Mouse (Mus musculus) Patski (cell line): Measurements from ENCODE around the gene Ttc13. TPM values are rescaled to one million over a fixed set of nuclear protein-coding genes. Genes with fewer than 3 reads are reported as not detected.

ENCODE experiments used
- ATAC-seq: fragments of 100-300 bp; one replicate; pipeline ENCODE4 v1.8.0; 2021
- CTCF ChIA-PET: fragments of 350-600 bp; sonication (Branson Sonifier 250); formaldehyde crosslinking; loops from one replicate; lab custom pipeline; 2022; ENCODE audit warnings: inconsistent platforms; lab: Charles Lee
- POLR2A ChIA-PET: fragments of 350-600 bp; sonication (Branson Sonifier 250); formaldehyde crosslinking; loops from one replicate; lab custom pipeline; 2022; ENCODE audit warnings: antibody characterized with exemption, inconsistent platforms; lab: Charles Lee
- DNase-seq: peaks from one replicate; pipeline ENCODE4 v3.0.0-alpha.2; 2011; ENCODE audit warnings: low read depth, low spot score
- H3K27me3 ChIP-seq: fragments of 371-371 bp; one replicate; pipeline ENCODE4 v1.5.1; 2021
- CTCF ChIP-seq: fragments of 100-300 bp; IDR thresholded peaks from one replicate; pipeline ENCODE4 v1.5.1; 2021
- in situ Hi-C: fragments of 300-500 bp; cut with MboI; formaldehyde crosslinking; loops from 3 replicates; pipeline ENCODE4 v1.11.1; 2018; ENCODE audit warnings: low pct_unique_long_range_greater_than_20kb, mixed read lengths
- polyA plus RNA-seq: library from polyadenylated mRNA; unstranded; gene quantifications from one replicate; pipeline ENCODE4 v1.2.3, GENCODE M21; 2021

The Ttc13 gene
- polyA plus RNA-seq, 1 experiment from 2014 or later: 77.7 TPM

- no peak for TF ChIP-seq CTCF
- ChIA-PET CTCF (no interaction called here), POLR2A (interaction anchor here (1.0 kb wide), 1 partner anchor 14 kb away, joined by 3 read pairs; no protein-coding TSS in a partner anchor)
- in situ Hi-C loops: no loop called here
- DNase-seq (no peak), ATAC-seq (no peak)
- no peaks in the 10 kb centered on the region for H3K27me3 ChIP-seq
Measured at GRCm38 (mm10) chr8:124704376-124704775, 17.4 kb downstream of the Ttc13 start.

GRCm38 (mm10) chr8:124703526-124703925, 18.3 kb downstream of the Ttc13 start:
- ChIA-PET CTCF (interaction anchor here (1.0 kb wide), 1 partner anchor 18 kb away, joined by 4 read pairs; no protein-coding TSS in a partner anchor), POLR2A (no interaction called here)
- ATAC-seq (no peak), DNase-seq (no peak)
- in situ Hi-C loops: no loop called here
- H3K27me3 ChIP-seq: no peaks in the 10 kb centered on the region
- no peak for TF ChIP-seq CTCF

GRCm38 (mm10) chr8:124702183-124702582, 19.6 kb downstream of the Ttc13 start:
- ATAC-seq (peak; percentile 44), DNase-seq (no peak)
- no peaks in the 10 kb centered on the region for H3K27me3 ChIP-seq
- ChIA-PET CTCF (no interaction called here), POLR2A (interaction anchor here (0.6 kb wide), 1 partner anchor 8 kb away, joined by 5 read pairs; no protein-coding TSS in a partner anchor)
- TF ChIP-seq CTCF: no peak
- in situ Hi-C loops: no loop called here

GRCm38 (mm10) chr8:124701023-124701422, 20.8 kb downstream of the Ttc13 start:
- no peak for TF ChIP-seq CTCF
- in situ Hi-C loops: no loop called here
- no peaks in the 10 kb centered on the region for H3K27me3 ChIP-seq
- ChIA-PET CTCF (no interaction called here), POLR2A (no interaction called here)
- ATAC-seq (no peak), DNase-seq (no peak)

- ATAC-seq: no peak
- no peak for DNase-seq
- CTCF ChIA-PET: no interaction called here
- in situ Hi-C loops: no loop called here
- POLR2A ChIA-PET: no interaction called here
- H3K27me3 ChIP-seq: no peaks in the 10 kb centered on the region
- no peak for TF ChIP-seq CTCF
Measured at GRCm38 (mm10) chr8:124700271-124700670, 21.5 kb downstream of the Ttc13 start.

- TF ChIP-seq CTCF: no peak
- DNase-seq (no peak), ATAC-seq (no peak)
- in situ Hi-C loops: no loop called here
- ChIA-PET POLR2A (no interaction called here), CTCF (no interaction called here)
- no peaks in the 10 kb centered on the region for H3K27me3 ChIP-seq
Measured at GRCm38 (mm10) chr8:124695424-124696100, 26.2 kb downstream of the Ttc13 start.

GRCm38 (mm10) chr8:124691706-124692105, 30.1 kb downstream of the Ttc13 start:
- POLR2A ChIA-PET: no interaction called here
- H3K27me3 ChIP-seq: no peaks in the 10 kb centered on the region
- CTCF ChIA-PET: interaction anchor here (1.0 kb wide), 1 partner anchor 15 kb away, joined by 3 read pairs; no protein-coding TSS in a partner anchor
- no peak for TF ChIP-seq CTCF
- ATAC-seq (no peak), DNase-seq (no peak)
- in situ Hi-C loops: no loop called here

- in situ Hi-C loops: no loop called here
- ChIA-PET POLR2A (no interaction called here), CTCF (interaction anchor here (1.1 to 1.3 kb wide), 2 partner anchors 12 to 81 kb away, joined by 3 read pairs; no protein-coding TSS in a partner anchor)
- H3K27me3 ChIP-seq: no peaks in the 10 kb centered on the region
- ATAC-seq (no peak), DNase-seq (no peak)
- no peak for TF ChIP-seq CTCF
Measured at GRCm38 (mm10) chr8:124688899-124689298, 32.9 kb downstream of the Ttc13 start.

- in situ Hi-C loops: no loop called here
- TF ChIP-seq CTCF: no peak
- H3K27me3 ChIP-seq: no peaks in the 10 kb centered on the region
- DNase-seq (no peak), ATAC-seq (no peak)
- ChIA-PET POLR2A (interaction anchor here (0.6 kb wide), 1 partner anchor 31 kb away, joined by 3 read pairs; no protein-coding TSS in a partner anchor), CTCF (interaction anchor here (0.8 to 2.6 kb wide), 3 partner anchors 8 to 74 kb away, joined by 3 to 8 read pairs (median 4); no protein-coding TSS in a partner anchor)
Measured at GRCm38 (mm10) chr8:124682218-124682617, 39.6 kb downstream of the Ttc13 start.

GRCm38 (mm10) chr8:124681792-124682157, 40.0 kb downstream of the Ttc13 start:
- CTCF ChIA-PET: interaction anchor here (0.8 to 2.6 kb wide), 3 partner anchors 9 to 73 kb away, joined by 3 to 8 read pairs (median 4); no protein-coding TSS in a partner anchor
- DNase-seq: no peak
- ATAC-seq: no peak
- H3K27me3 ChIP-seq: no peaks in the 10 kb centered on the region
- POLR2A ChIA-PET: interaction anchor here (0.6 kb wide), 1 partner anchor 31 kb away, joined by 3 read pairs; no protein-coding TSS in a partner anchor
- no peak for TF ChIP-seq CTCF
- in situ Hi-C loops: no loop called here
